8 mouse cellular contexts compared by ENCODE assay signal in the genomic region with DNA sequence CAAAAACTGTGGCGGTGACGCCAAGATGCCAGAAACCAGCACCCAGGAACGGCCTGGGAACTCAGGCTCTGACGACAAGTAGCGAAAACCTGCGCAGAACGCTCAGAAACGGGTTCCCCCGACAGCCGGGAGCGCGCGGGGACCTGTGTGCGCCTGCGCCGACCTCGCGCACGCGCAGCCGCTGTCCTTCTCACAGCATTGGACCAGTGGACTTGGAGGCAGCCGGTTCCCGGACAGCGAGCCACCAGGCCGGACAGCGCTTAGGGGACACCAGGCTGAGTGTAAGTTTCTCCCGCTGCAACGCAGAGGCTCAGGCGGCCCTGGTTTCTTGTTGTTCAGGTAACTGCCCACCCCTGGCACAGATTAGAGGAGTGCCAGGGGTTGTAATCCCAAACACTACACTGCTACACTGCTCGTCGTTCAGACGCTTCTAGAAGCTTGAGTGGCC. TPM values are rescaled to one million over a fixed set of nuclear protein-coding genes. Genes with fewer than 3 reads are reported as not detected.
DNase-seq lines count a peak whose midpoint lies in the region; ATAC-seq and TF ChIP-seq lines count a peak whose summit lies in the region.

A gene (plus strand): TSS at position 167 of the 448 bp plus-strand sequence.

- no peaks in the 10 kb centered on the region for H3K27me3 ChIP-seq in hindbrain, embryonic 16.5 days (replicated peaks; ENCODE audit: control insufficient read depth, insufficient read depth, low read length)

- H3K9me3 ChIP-seq in hindbrain, embryonic 16.5 days (ENCODE audit: control insufficient read depth, low read length), result no peaks in the 10 kb centered on the region

- peak within 1 kb of the TSS; percentile 75 for H3K9ac ChIP-seq in hindbrain, embryonic 16.5 days (ENCODE audit: low read depth, low read length)

- TF ChIP-seq CTCF in left cerebral cortex, adult 2 months (IDR thresholded peaks at IDR 0.05), result no peak

- peak; percentile 91 for ATAC-seq in hindbrain, embryonic 16.5 days
- ATAC-seq in megakaryocyte, adult 5-6 weeks (ENCODE audit: poor library complexity, severe bottlenecking), result peak; percentile 81

- peak within 1 kb of the TSS; percentile 87 for H3K4me2 ChIP-seq in hindbrain, embryonic 16.5 days (ENCODE audit: low read length)

- intact Hi-C loops in left cerebral cortex, adult 2 months (cut with DNase I), result loop anchor here (2.0 kb wide), 1 partner anchor 31 kb away; a partner anchor contains a TSS

- H3K4me1 ChIP-seq in hindbrain, embryonic 16.5 days (ENCODE audit: control insufficient read depth, insufficient read depth, low read depth, low read length), result peaks cover 27% of the 10 kb centered on the region

- peak within 1 kb of the TSS; percentile 91 for H3K27ac ChIP-seq in hindbrain, embryonic 16.5 days (ENCODE audit: low read depth, low read length)
- peak within 1 kb of the TSS; percentile 93 for H3K27ac ChIP-seq in left cerebral cortex, adult 2 months

- H3K4me3 ChIP-seq in hindbrain, embryonic 16.5 days (ENCODE audit: low read length), result peak within 1 kb of the TSS; percentile 61
- peak within 1 kb of the TSS; percentile 95 for H3K4me3 ChIP-seq in left cerebral cortex, adult 2 months

- WGBS in hindbrain, embryonic 16.5 days, result under 1% methylated on average over 32 of the region's 32 CpGs

- DNase-seq in T-cell, adult 2 months (ENCODE audit: low spot score), result peak; percentile 84
- peak; percentile 87 to 91 for DNase-seq in cerebellum, postnatal 36 days
- peak; percentile 87 for DNase-seq in gastrocnemius, adult 18-20 months (ENCODE audit: low spot score)
- DNase-seq in left cerebral cortex, adult 2 months (ENCODE audit: extremely low spot score in 1 of 2, low spot score in 2 of 2), result peak; percentile 84 to 89
- DNase-seq in right cerebral cortex, adult 2 months (ENCODE audit: low spot score in 2 of 2), result peak; percentile 88 to 89
- DNase-seq in urinary bladder, postnatal 14 days (ENCODE audit: low spot score), result peak; percentile 87

- H3K36me3 ChIP-seq in hindbrain, embryonic 16.5 days (ENCODE audit: control insufficient read depth, insufficient read depth, low read length), result no peaks in the 10 kb centered on the region

RNA-seq across cellular contexts. Expression of the gene that starts here (rescaled TPM):
- 10 to 100 TPM; 17.6 to 22.1 TPM for total RNA-seq in gastrocnemius, adult 18-20 months (2021)
- polyA plus RNA-seq in hindbrain, embryonic 16.5 days (2015; fragmentation: Nextera tagmentation; extraction: Ambion mirVana), result 59.2 and 61.5 TPM in 2 replicates
- total RNA-seq in left cerebral cortex, adult 2 months (2021), result 10 to 100 TPM; 69.6 to 71.2 TPM
- 8.4 and 9.8 TPM in 2 replicates for total RNA-seq in megakaryocyte, adult 5-6 weeks (2015)
- total RNA-seq in megakaryocyte, adult 5-6 weeks (2017), result 19.4 and 29.0 TPM in 2 replicates

Comparison
In these comparisons a context has a peak if more than half of its experiments do, and no peak if none do; other contexts are left out.
1. Peak in every context shown above with its lines: DNase-seq, ATAC-seq, H3K4me3 ChIP-seq and H3K27ac ChIP-seq.